Mouse (Mus musculus) olfactory bulb, adult 2 months (tissue): Measurements from ENCODE around the gene C9orf72. TPM values are rescaled to one million over a fixed set of nuclear protein-coding genes. Genes with fewer than 3 reads are reported as not detected.

ENCODE experiments used
- H3K27ac ChIP-seq: fragments of 200-500 bp; 2 replicates; pipeline ENCODE4 v1.5.1; 2012; ENCODE audit warnings: low read depth, low read length; ENCODE audit not compliant: insufficient read depth
- H3K4me1 ChIP-seq: fragments of 200-500 bp; 2 replicates; pipeline ENCODE4 v1.6.1; 2012; ENCODE audit warnings: low read length; ENCODE audit not compliant: control insufficient read depth, insufficient read depth
- H3K4me3 ChIP-seq: fragments of 200-500 bp; 2 replicates; pipeline ENCODE4 v1.5.1; 2012; ENCODE audit warnings: mild to moderate bottlenecking, low read depth, low read length, moderate library complexity; ENCODE audit not compliant: insufficient read depth
- CTCF ChIP-seq: fragments of 200-500 bp; IDR thresholded peaks from 2 replicates; pipeline ENCODE4 v1.5.1; 2012; ENCODE audit warnings: low read depth, mild to moderate bottlenecking, low read length, moderate library complexity; ENCODE audit not compliant: insufficient read depth
- POLR2A ChIP-seq: fragments of 200-500 bp; IDR thresholded peaks from 2 replicates; pipeline ENCODE4 v1.6.1; 2012; ENCODE audit warnings: mild to moderate bottlenecking, low read depth, low read length, moderate library complexity; ENCODE audit not compliant: insufficient read depth
- WGBS: fragments of 180-500 bp; shearing (Covaris S2); methylation state at CpG from one replicate; pipeline ENCODE4 v1.1.7; 2018; 5-methylcytosine and 5-hydroxymethylcytosine counted together
- polyA plus RNA-seq: library from polyadenylated mRNA; stranded (reverse); fragments of >200 nt; gene quantifications from 2 replicates; pipeline ENCODE4 v1.2.4, GENCODE M21; 2012; ENCODE audit warnings: low replicate concordance; ENCODE audit not compliant: missing spikeins, insufficient read depth, insufficient read length

Gene C9orf72
- polyA plus RNA-seq, 1 experiment, result not detected

DNA sequence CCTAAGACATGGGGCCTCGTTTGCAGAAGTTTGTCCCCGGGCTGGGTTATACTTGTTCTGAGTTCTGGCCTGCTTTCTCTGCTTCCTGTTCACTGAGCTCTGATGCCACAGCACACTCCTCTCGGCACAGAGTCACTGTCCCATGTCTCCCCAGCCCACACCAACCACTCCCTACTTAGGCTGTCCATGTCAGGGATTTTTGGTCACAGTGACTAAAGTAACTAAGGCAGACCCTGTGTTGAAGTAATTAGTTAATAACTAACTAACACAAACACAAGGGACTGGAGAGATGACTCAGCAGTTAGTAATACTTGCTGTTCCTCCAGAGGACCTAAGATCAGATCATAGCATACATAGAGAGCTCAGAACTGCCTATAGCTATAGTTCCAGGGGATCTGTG lies 60.0 kb downstream of the C9orf72 start:
- 59% methylated on average over 3 of the region's 3 CpGs for WGBS
- no peak for TF ChIP-seq POLR2A
- TF ChIP-seq CTCF, result no peak
- no peak overlapping the region for H3K27ac ChIP-seq
- no peaks in the 10 kb centered on the region for H3K4me1 ChIP-seq
- H3K4me3 ChIP-seq, result no peak overlapping the region

- Histone ChIP-seq H3K4me1 (no peaks in the 10 kb centered on the region), H3K27ac (no peak overlapping the region), H3K4me3 (no peak overlapping the region)
- 88% methylated on average over 2 of the region's 2 CpGs for WGBS
- TF ChIP-seq CTCF (no peak), POLR2A (no peak)
Observed at GRCm38 (mm10) chr4:35165275-35165674, 60.7 kb downstream of the C9orf72 start.

DNA sequence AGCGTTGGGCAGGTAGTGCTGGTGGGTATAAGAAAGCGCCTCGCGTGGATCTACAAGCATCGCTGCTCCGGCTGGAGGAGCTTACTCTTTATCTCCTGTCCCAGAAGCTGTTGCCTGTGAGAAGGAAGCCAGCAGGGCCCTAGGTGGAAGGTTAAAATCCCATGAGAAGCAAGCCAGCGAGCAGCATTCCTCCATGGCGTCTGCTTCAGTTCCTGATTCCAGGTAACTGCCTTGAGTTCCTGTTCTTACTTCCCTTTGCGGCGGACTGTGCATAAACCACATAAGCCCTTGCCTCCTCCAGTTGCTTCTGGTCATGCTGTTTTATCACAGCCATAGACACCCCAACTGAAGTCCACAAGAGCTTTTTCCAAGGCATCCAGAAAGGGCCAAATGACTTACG lies 68.2 kb downstream of the C9orf72 start:
- H3K4me3 ChIP-seq, result no peak overlapping the region
- no peak overlapping the region for H3K27ac ChIP-seq
- no peak for TF ChIP-seq POLR2A
- no peak for TF ChIP-seq CTCF
- WGBS, result 79% methylated on average over 11 of the region's 11 CpGs
- peaks cover 9% of the 10 kb centered on the region for H3K4me1 ChIP-seq

DNA sequence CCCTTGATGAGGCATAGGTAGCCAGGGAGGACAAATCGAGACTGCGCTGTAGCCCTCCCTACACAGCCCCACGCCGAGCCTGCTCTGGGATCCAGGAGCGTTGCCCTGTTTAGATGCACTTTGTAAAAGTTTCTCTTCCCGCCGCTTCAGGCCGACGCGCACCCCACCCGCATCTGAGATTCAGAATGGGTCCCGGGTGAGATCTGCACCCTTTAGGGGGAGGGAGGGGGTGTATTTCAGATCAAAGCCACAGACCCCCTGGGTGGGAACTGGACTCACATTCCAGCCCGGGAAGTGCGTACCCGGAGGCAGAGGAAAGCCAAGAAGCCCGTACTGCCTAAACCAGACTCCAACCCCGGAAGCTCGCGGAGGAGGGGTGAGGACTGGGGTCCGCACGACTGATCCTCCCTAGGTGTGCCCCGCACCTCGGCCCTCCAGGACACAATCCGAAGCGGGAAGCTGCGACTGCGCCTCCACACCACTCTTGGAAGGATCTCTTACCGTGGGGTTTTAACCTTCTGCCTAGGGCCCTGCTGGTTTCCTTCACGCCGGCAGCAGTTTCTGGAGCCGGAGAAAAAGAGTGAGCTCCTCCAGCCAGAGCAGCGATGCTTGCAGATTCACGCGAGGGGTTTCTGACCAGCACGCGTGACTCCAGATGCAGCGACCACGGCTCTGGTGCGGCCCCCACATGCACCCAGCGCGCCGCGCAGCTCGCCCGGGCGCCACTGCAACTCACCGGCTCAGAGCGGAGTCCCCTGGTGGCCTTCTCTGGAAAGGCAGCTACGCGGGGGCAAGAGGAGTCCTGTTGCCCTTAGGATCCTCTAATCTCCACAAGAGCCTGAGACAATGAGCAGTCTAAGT lies 69.0 kb downstream of the C9orf72 start, which contains the start of gene Mob3b:
Mob3b (minus strand) TSS at position 734 of the 861 bp plus-strand sequence.
- Histone ChIP-seq H3K27ac (no peak within 1 kb of the TSS), H3K4me1 (peaks cover 9% of the 10 kb centered on the region), H3K4me3 (peak within 1 kb of the TSS; percentile 57)
- under 1% methylated on average over 50 of the region's 50 CpGs for WGBS
- TF ChIP-seq POLR2A (no peak), CTCF (peak; percentile 83)

DNA sequence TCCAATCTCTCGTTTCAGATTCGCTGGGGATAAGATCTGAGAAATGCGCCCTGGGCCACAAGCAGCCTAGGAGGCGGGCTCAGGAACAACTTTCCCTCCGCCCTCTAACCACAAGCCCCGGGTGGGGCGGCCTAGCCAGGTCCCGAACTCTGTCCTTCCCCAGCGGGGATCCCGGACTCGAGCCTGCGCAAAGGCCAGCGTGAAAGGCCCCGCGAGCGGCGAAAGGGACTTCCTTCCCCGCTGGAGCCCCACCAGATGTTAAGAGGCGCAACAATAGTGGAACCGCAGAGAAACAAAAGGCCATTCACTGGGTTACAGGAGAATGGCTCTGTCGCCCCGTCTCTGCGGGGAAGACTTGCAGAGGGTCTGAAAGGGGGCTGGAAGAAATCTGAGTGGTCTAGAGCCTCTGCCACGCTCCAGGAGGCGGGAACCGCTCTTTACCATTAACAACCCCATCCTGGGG lies 69.8 kb downstream of the C9orf72 start:
- H3K4me3 ChIP-seq, result peak overlapping the region; percentile 57
- TF ChIP-seq CTCF (no peak), POLR2A (no peak)
- peaks cover 9% of the 10 kb centered on the region for H3K4me1 ChIP-seq
- 2% methylated on average over 26 of the region's 26 CpGs for WGBS
- H3K27ac ChIP-seq, result no peak overlapping the region

- Histone ChIP-seq H3K4me3 (peak overlapping the region; percentile 57), H3K27ac (no peak overlapping the region), H3K4me1 (peaks cover 9% of the 10 kb centered on the region)
- 35% methylated on average over 20 of the region's 20 CpGs for WGBS
- TF ChIP-seq CTCF (no peak), POLR2A (no peak)
Observed at GRCm38 (mm10) chr4:35155132-35155922, 70.6 kb downstream of the C9orf72 start.

DNA sequence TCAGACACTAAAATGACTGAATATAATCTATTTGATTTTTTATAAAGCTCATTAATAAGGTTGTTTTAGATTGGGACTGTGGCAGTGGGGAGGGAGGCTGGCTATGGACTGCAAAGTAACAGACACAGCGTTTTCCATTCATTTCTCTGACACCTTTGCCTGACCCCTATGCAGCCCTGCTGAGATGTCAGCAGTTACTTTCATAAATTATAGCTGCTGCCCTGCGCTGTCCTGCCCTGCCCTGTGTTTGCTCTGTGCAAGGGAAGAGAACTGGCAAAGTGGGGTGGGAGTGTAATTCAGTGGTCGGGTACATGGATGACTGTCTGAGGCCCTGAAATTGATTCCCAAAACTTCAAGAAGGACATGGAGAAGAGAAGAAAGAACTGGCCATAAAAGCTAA lies 71.9 kb downstream of the C9orf72 start:
- TF ChIP-seq POLR2A (no peak), CTCF (no peak)
- peaks cover 9% of the 10 kb centered on the region for H3K4me1 ChIP-seq
- WGBS, result 89% methylated on average over 3 of the region's 3 CpGs
- H3K27ac ChIP-seq, result no peak overlapping the region
- no peak overlapping the region for H3K4me3 ChIP-seq

- Histone ChIP-seq H3K4me1 (peaks cover 9% of the 10 kb centered on the region), H3K27ac (no peak within 1 kb of the TSS), H3K4me3 (no peak within 1 kb of the TSS)
- WGBS, result 93% methylated on average over 4 of the region's 4 CpGs
- TF ChIP-seq CTCF (no peak), POLR2A (no peak)
Observed at GRCm38 (mm10) chr4:35151756-35152155, 74.2 kb downstream of the C9orf72 start, which contains the start of gene Ifnk. Gene Ifnk, plus strand, starts transcription at chr4:35152056.

DNA sequence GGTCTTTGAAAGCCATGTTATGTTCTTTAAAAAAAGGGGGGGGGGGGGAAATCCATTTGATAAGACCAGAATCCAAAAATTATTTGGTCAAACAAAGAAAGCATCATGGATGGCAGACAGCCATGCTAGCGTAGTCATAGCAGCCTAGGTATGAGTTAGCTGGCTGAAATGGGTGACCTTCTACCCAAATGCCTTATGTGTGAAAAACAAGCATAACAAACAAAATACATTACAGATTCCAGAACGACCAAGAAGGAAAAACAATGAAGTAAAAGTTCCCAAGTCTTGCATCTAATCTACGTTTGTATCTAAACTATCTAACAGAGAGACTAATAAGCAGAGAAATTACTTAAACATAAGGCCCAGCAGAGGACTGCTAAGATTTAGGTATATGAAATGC lies 75.3 kb downstream of the C9orf72 start:
- 83% methylated on average over 3 of the region's 3 CpGs for WGBS
- peaks cover 2% of the 10 kb centered on the region; the same call in 1 of the 2 replicates for H3K4me1 ChIP-seq
- no peak for TF ChIP-seq POLR2A
- TF ChIP-seq CTCF, result no peak
- H3K4me3 ChIP-seq, result no peak overlapping the region
- no peak overlapping the region for H3K27ac ChIP-seq
